Mouse (Mus musculus) heart, adult 2 months (tissue): ENCODE measurements at regions not wholly inside any gene's neighbourhood (a gene's known extent, or its start where the extent isn't known, plus 50 kb on each side); places are given as distances from the start of the nearest gene placed in this dataset.

Source experiments
- DNase-seq, 2 experiments: peaks; one replicate each; pipeline ENCODE4 v3.0.0; 2021
- H3K27ac ChIP-seq: fragments of 200-600 bp; 2 replicates; pipeline ENCODE4 v1.8.1; 2022
- H3K27me3 ChIP-seq: fragments of 200-500 bp; 2 replicates; pipeline ENCODE4 v1.6.1; 2012; ENCODE audit warnings: mild to moderate bottlenecking, low read length, inconsistent platforms, mixed read lengths; ENCODE audit not compliant: control insufficient read depth, insufficient read depth
- H3K36me3 ChIP-seq: fragments of 200-500 bp; 2 replicates; pipeline ENCODE4 v1.6.1; 2012; ENCODE audit warnings: low read length, inconsistent platforms; ENCODE audit not compliant: control insufficient read depth, insufficient read depth
- H3K4me1 ChIP-seq: fragments of 200-500 bp; 2 replicates; pipeline ENCODE4 v1.6.1; 2011; ENCODE audit warnings: low read length; ENCODE audit not compliant: control insufficient read depth, insufficient read depth
- H3K4me3 ChIP-seq: fragments of 200-600 bp; 2 replicates; pipeline ENCODE4 v1.8.1; 2022
- H3K79me2 ChIP-seq: fragments of 200-500 bp; replicated peaks from 2 replicates; pipeline ENCODE4 v1.6.1; 2012; ENCODE audit warnings: mild to moderate bottlenecking, inconsistent platforms, low read length, moderate library complexity, mixed read lengths; ENCODE audit not compliant: control insufficient read depth, insufficient read depth
- H3K9ac ChIP-seq: fragments of 200-500 bp; 2 replicates; pipeline ENCODE4 v1.6.1; 2012; ENCODE audit warnings: low read depth, mild to moderate bottlenecking, control low read depth, inconsistent platforms, low read length, mixed read lengths
- CTCF ChIP-seq: fragments of 200-600 bp; IDR thresholded peaks from 2 replicates; pipeline ENCODE4 v1.8.1; 2022; ENCODE audit warnings: antibody characterized with exemption, mild to moderate bottlenecking, moderate library complexity
- EP300 ChIP-seq: fragments of 200-500 bp; IDR thresholded peaks from 2 replicates; pipeline ENCODE4 v1.6.1; 2011; ENCODE audit warnings: low read depth, low read length, control low read depth; ENCODE audit not compliant: insufficient read depth
- POLR2A ChIP-seq: fragments of 200-500 bp; IDR thresholded peaks from 2 replicates; pipeline ENCODE4 v1.6.1; 2011; ENCODE audit warnings: mild to moderate bottlenecking, low read depth, low read length, control low read depth; ENCODE audit not compliant: insufficient read depth
- whole genome bisulfite sequencing: fragments of 180-500 bp; shearing (Covaris S2); methylation state at CpG from one replicate; pipeline ENCODE4 v1.1.7; 2018; 5-methylcytosine and 5-hydroxymethylcytosine counted together
- intact Hi-C: fragments of 180-260 bp; cut with DNase I; formaldehyde crosslinking; loops from one replicate; pipeline ENCODE4 v1.15.1; 2025

- H3K27ac ChIP-seq: no peak overlapping the region
- no peaks in the 10 kb centered on the region for H3K4me1 ChIP-seq
- H3K4me3 ChIP-seq: no peak overlapping the region
- intact Hi-C loops: no loop called here
- H3K9ac ChIP-seq: no peak overlapping the region
- 48% methylated on average over 1 of the region's 1 CpGs for WGBS
- H3K36me3 ChIP-seq: no peaks in the 10 kb centered on the region
- DNase-seq: no peak
- no peaks in the 10 kb centered on the region for H3K79me2 ChIP-seq
- H3K27me3 ChIP-seq: no peaks in the 10 kb centered on the region
- TF ChIP-seq CTCF (no peak), EP300 (no peak), POLR2A (no peak)
Measured at GRCm38 (mm10) chr8:76503621-76504020, 395.6 kb upstream of the Nr3c2 start.

GRCm38 (mm10) chr8:76507247-76507646, 392.0 kb upstream of the Nr3c2 start:
- no peaks in the 10 kb centered on the region for H3K4me1 ChIP-seq
- 69% methylated on average over 3 of the region's 3 CpGs for WGBS

GRCm38 (mm10) chr8:76509201-76509600, 390.0 kb upstream of the Nr3c2 start:
- intact Hi-C loops: no loop called here
- no peak for TF ChIP-seq CTCF
- TF ChIP-seq POLR2A: no peak
- TF ChIP-seq EP300: no peak
- DNase-seq: no peak
- Histone ChIP-seq H3K4me3 (no peak overlapping the region), H3K36me3 (no peaks in the 10 kb centered on the region), H3K79me2 (no peaks in the 10 kb centered on the region), H3K27me3 (no peaks in the 10 kb centered on the region), H3K4me1 (no peaks in the 10 kb centered on the region), H3K27ac (no peak overlapping the region), H3K9ac (no peak overlapping the region)

More at GRCm38 (mm10) chr8:76507247-76507646, 392.0 kb upstream of the Nr3c2 start:
- H3K27me3 ChIP-seq: no peaks in the 10 kb centered on the region
- no peak overlapping the region for H3K4me3 ChIP-seq
- TF ChIP-seq CTCF (no peak), EP300 (no peak), POLR2A (no peak)
- no peaks in the 10 kb centered on the region for H3K36me3 ChIP-seq
- no peaks in the 10 kb centered on the region for H3K79me2 ChIP-seq
- H3K9ac ChIP-seq: no peak overlapping the region
- no peak for DNase-seq
- intact Hi-C loops: no loop called here
- no peak overlapping the region for H3K27ac ChIP-seq

GRCm38 (mm10) chr8:76514132-76514531, 385.1 kb upstream of the Nr3c2 start:
- Histone ChIP-seq H3K27ac (no peak overlapping the region), H3K27me3 (no peaks in the 10 kb centered on the region), H3K4me3 (no peak overlapping the region), H3K79me2 (no peaks in the 10 kb centered on the region), H3K4me1 (no peaks in the 10 kb centered on the region), H3K36me3 (no peaks in the 10 kb centered on the region), H3K9ac (no peak overlapping the region)
- 71% methylated on average over 1 of the region's 1 CpGs for WGBS
- TF ChIP-seq CTCF (no peak), POLR2A (no peak), EP300 (no peak)
- DNase-seq: no peak
- intact Hi-C loops: no loop called here

GRCm38 (mm10) chr8:76538806-76539480, 360.3 kb upstream of the Nr3c2 start:
- TF ChIP-seq EP300: no peak
- TF ChIP-seq CTCF: no peak
- TF ChIP-seq POLR2A: no peak
- no peaks in the 10 kb centered on the region for H3K4me1 ChIP-seq
- no peak overlapping the region for H3K9ac ChIP-seq
- intact Hi-C loops: no loop called here
- no peaks in the 10 kb centered on the region for H3K79me2 ChIP-seq
- H3K36me3 ChIP-seq: no peaks in the 10 kb centered on the region
- WGBS: 80% methylated on average over 3 of the region's 3 CpGs
- no peaks in the 10 kb centered on the region for H3K27me3 ChIP-seq
- DNase-seq: no peak
- no peak overlapping the region for H3K4me3 ChIP-seq
- H3K27ac ChIP-seq: no peak overlapping the region

- intact Hi-C loops: no loop called here
- DNase-seq: no peak
- Histone ChIP-seq H3K4me3 (no peak overlapping the region), H3K9ac (no peak overlapping the region), H3K4me1 (no peaks in the 10 kb centered on the region), H3K36me3 (no peaks in the 10 kb centered on the region), H3K27ac (no peak overlapping the region), H3K27me3 (no peaks in the 10 kb centered on the region), H3K79me2 (no peaks in the 10 kb centered on the region)
- TF ChIP-seq POLR2A (no peak), CTCF (no peak)
- WGBS: 67% methylated on average over 4 of the region's 4 CpGs
Measured at GRCm38 (mm10) chr8:76539638-76540037, 359.6 kb upstream of the Nr3c2 start.
